Mouse (Mus musculus): ENCODE data around the gene Itgam.

Itgam gene

GRCm38 (mm10) chr7:128057860-128058259, 4.6 kb upstream of the Itgam start:
- no peak for DNase-seq

GRCm38 (mm10) chr7:128058576-128058975, 3.9 kb upstream of the Itgam start:
- DNase-seq = no peak

GRCm38 (mm10) chr7:128059091-128059490, 3.3 kb upstream of the Itgam start:
- DNase-seq = no peak

GRCm38 (mm10) chr7:128063211-128063781, 856 bp downstream of the Itgam start:
- no peak for DNase-seq

- DNase-seq = no peak
These were observed 3.1 kb downstream of the Itgam start for GRCm38 (mm10) chr7:128065547-128065946.

GRCm38 (mm10) chr7:128067847-128068246, 5.4 kb downstream of the Itgam start:
- DNase-seq = no peak

- no peak for DNase-seq
These were observed 7.4 kb downstream of the Itgam start for GRCm38 (mm10) chr7:128069844-128070243.

GRCm38 (mm10) chr7:128071816-128072215, 9.4 kb downstream of the Itgam start:
- DNase-seq = no peak

GRCm38 (mm10) chr7:128080012-128080411, 17.6 kb downstream of the Itgam start:
- no peak for DNase-seq

- DNase-seq = no peak
These were observed 26.7 kb downstream of the Itgam start for GRCm38 (mm10) chr7:128089141-128089540.

GRCm38 (mm10) chr7:128098135-128098534, 35.7 kb downstream of the Itgam start:
- DNase-seq = no peak

GRCm38 (mm10) chr7:128100742-128101357, 38.4 kb downstream of the Itgam start:
- no peak for DNase-seq

- no peak for DNase-seq
These were observed 42.8 kb downstream of the Itgam start for GRCm38 (mm10) chr7:128105246-128105645.

- DNase-seq = no peak
These were observed 45.0 kb downstream of the Itgam start for GRCm38 (mm10) chr7:128107462-128107861.

- no peak for DNase-seq
These were observed 47.9 kb downstream of the Itgam start for GRCm38 (mm10) chr7:128110314-128110713.

- DNase-seq = no peak
These were observed 49.7 kb downstream of the Itgam start for GRCm38 (mm10) chr7:128112131-128112530.

- no peak for DNase-seq
These were observed 52.1 kb downstream of the Itgam start for GRCm38 (mm10) chr7:128114371-128115105.

GRCm38 (mm10) chr7:128115211-128115958, 52.9 kb downstream of the Itgam start:
- DNase-seq = no peak

GRCm38 (mm10) chr7:128116396-128116795, 54.0 kb downstream of the Itgam start:
- no peak for DNase-seq

- no peak for DNase-seq
These were observed 57.5 kb downstream of the Itgam start for GRCm38 (mm10) chr7:128119726-128120490.

- DNase-seq = no peak
These were observed 66.6 kb downstream of the Itgam start, which contains the start of gene Itgax for GRCm38 (mm10) chr7:128128741-128129720. Itgax (plus strand) TSS chr7:128129547.

Measured in cerebellum, postnatal 25 days (tissue).